Mouse (Mus musculus) embryonic facial prominence, embryonic 13.5 days (tissue): ENCODE results near the gene Aldh16a1. TPM values are rescaled to one million over a fixed set of nuclear protein-coding genes. Genes with fewer than 3 reads are reported as not detected.
A peak's percentile ranks its signal among the peaks of the same experiment; 100 is the strongest.
"Not testable (repeated sequence)": the region's sequence is repeated elsewhere in the genome, so short reads cannot be mapped to it uniquely, and the experiment has no call there.

Experiments used
- ATAC-seq: fragments of 200-750 bp; cut with Nextera tagmentation; 2 replicates; pipeline ENCODE4 v1.8.0; 2017; ENCODE audit warnings: low read depth; ENCODE audit not compliant: insufficient number of reproducible peaks, insufficient read depth, low FRiP score, low TSS enrichment
- H3K27ac ChIP-seq: fragments of 300-500 bp; sonication (generic); 2 replicates; pipeline ENCODE4 v1.5.1; 2015; ENCODE audit warnings: moderate library complexity, mild to moderate bottlenecking, inconsistent platforms
- H3K27me3 ChIP-seq: fragments of 300-500 bp; sonication (generic); 2 replicates; pipeline ENCODE4 v1.6.1; 2015; ENCODE audit warnings: mild to moderate bottlenecking, inconsistent platforms
- H3K36me3 ChIP-seq: fragments of 300-500 bp; sonication (generic); 2 replicates; pipeline ENCODE4 v1.6.1; 2015; ENCODE audit warnings: mild to moderate bottlenecking, inconsistent platforms
- H3K4me1 ChIP-seq: fragments of 300-500 bp; sonication (generic); 2 replicates; pipeline ENCODE4 v1.6.1; 2015; ENCODE audit warnings: inconsistent platforms
- H3K4me2 ChIP-seq: fragments of 300-500 bp; sonication (generic); 2 replicates; pipeline ENCODE4 v1.6.1; 2015; ENCODE audit warnings: moderate library complexity, mild to moderate bottlenecking, inconsistent platforms
- H3K4me3 ChIP-seq: fragments of 300-500 bp; sonication (generic); 2 replicates; pipeline ENCODE4 v1.5.1; 2015; ENCODE audit warnings: mild to moderate bottlenecking, inconsistent platforms
- H3K9ac ChIP-seq: fragments of 300-500 bp; sonication (generic); 2 replicates; pipeline ENCODE4 v1.6.1; 2015; ENCODE audit warnings: mild to moderate bottlenecking, inconsistent platforms
- H3K9me3 ChIP-seq: fragments of 300-500 bp; sonication (generic); 2 replicates; pipeline ENCODE4 v1.6.1; 2016; ENCODE audit warnings: inconsistent platforms
- WGBS: fragments of 180-500 bp; shearing (Covaris S2); methylation state at CpG from one replicate; pipeline ENCODE4 v1.1.7; 2015; ENCODE audit warnings: mixed read lengths; 5-methylcytosine and 5-hydroxymethylcytosine counted together
- polyA plus RNA-seq: library from polyadenylated mRNA; unstranded; fragments of >200 nt; fragmentation: Nextera tagmentation; extraction: Ambion mirVana; gene quantifications from 2 replicates; pipeline ENCODE4 v1.2.1, GENCODE M21; 2015

Gene Aldh16a1
- polyA plus RNA-seq, 1 experiment from 2014 or later, result 52.0 TPM

GRCm38 (mm10) chr7:45178550-45178949 lies 24.2 kb upstream of the Aldh16a1 start:
- H3K9me3 ChIP-seq, result no peaks in the 10 kb centered on the region
- no peaks in the 10 kb centered on the region for H3K36me3 ChIP-seq
- H3K9ac ChIP-seq, result no peak overlapping the region
- no peak overlapping the region for H3K27ac ChIP-seq
- 24% methylated on average over 7 of the region's 7 CpGs for WGBS
- peak overlapping the region; percentile 3; the same call in 1 of the 2 replicates for H3K4me3 ChIP-seq
- ATAC-seq, result no peak
- H3K4me1 ChIP-seq, result peaks cover 31% of the 10 kb centered on the region
- peaks cover 99% of the 10 kb centered on the region for H3K27me3 ChIP-seq
- no peak overlapping the region for H3K4me2 ChIP-seq

DNA sequence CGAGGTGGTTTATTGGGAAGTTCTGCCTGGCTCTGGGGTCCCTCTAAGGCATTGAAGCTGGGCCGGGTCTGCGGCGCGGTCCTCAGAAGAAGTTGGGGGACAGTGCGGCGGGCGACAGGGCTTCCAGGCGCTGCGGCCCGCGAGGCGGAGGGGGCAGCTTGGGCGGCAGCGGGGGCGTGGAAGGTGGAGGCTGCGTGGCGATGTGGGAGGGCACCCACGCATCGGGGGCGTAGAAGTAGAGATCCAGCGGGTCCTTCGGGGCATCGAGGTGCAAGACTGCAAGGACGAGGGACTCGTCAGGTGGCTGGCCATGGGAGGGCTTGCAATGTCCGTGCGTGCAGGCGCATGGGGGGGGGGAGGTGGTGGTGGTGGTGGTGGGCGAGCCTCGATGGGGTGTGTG lies 22.0 kb upstream of the Aldh16a1 start:
- peaks cover 24% of the 10 kb centered on the region for H3K4me1 ChIP-seq
- H3K4me3 ChIP-seq, result peak overlapping the region; percentile 33
- no peaks in the 10 kb centered on the region for H3K9me3 ChIP-seq
- H3K9ac ChIP-seq, result peak overlapping the region; percentile 55
- ATAC-seq, result no peak
- peak overlapping the region; percentile 52 for H3K4me2 ChIP-seq
- 4% methylated on average over 28 of the region's 31 CpGs for WGBS
- no peaks in the 10 kb centered on the region for H3K36me3 ChIP-seq
- peaks cover 97% of the 10 kb centered on the region for H3K27me3 ChIP-seq
- no peak overlapping the region for H3K27ac ChIP-seq

GRCm38 (mm10) chr7:45175929-45176328 lies 21.5 kb upstream of the Aldh16a1 start:
- Histone ChIP-seq H3K4me3 (peak overlapping the region; percentile 33), H3K9me3 (no peaks in the 10 kb centered on the region), H3K36me3 (no peaks in the 10 kb centered on the region), H3K4me2 (peak overlapping the region; percentile 52), H3K4me1 (peaks cover 21% of the 10 kb centered on the region), H3K27ac (no peak overlapping the region), H3K9ac (peak overlapping the region; percentile 55; the same call in 1 of the 2 replicates), H3K27me3 (peaks cover 96% of the 10 kb centered on the region)
- ATAC-seq, result no peak
- 2% methylated on average over 23 of the region's 23 CpGs for WGBS

DNA sequence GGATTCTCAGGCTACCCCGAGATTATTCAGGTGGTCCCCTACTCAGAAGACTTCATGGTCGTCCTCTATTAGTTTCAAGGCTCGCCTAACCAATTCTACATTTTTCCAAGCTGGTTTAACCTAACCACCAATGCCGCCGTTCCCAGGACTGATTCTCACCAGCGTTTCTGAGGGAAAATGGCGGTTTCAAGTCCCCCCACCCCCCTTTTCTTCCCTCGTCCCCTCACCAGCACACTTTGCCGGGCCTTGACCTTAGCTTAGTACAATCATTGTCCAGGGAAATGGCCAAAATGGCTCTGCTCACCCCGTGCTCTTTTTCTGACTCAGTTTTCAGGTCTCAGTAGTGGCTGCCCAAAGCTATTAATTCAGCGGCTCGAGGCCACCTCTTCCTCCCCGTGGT lies 21.0 kb upstream of the Aldh16a1 start:
- Histone ChIP-seq H3K27me3 (peaks cover 96% of the 10 kb centered on the region), H3K4me2 (peak overlapping the region; percentile 52), H3K9ac (no peak overlapping the region), H3K4me3 (peak overlapping the region; percentile 33; the same call in 1 of the 2 replicates), H3K9me3 (peaks cover 1% of the 10 kb centered on the region; the same call in 1 of the 2 replicates), H3K4me1 (peaks cover 21% of the 10 kb centered on the region), H3K36me3 (no peaks in the 10 kb centered on the region), H3K27ac (no peak overlapping the region)
- 2% methylated on average over 13 of the region's 13 CpGs for WGBS
- ATAC-seq, result no peak

- Histone ChIP-seq H3K9me3 (peaks cover 8% of the 10 kb centered on the region), H3K4me3 (peak overlapping the region; percentile 21), H3K27ac (no peak overlapping the region), H3K36me3 (no peaks in the 10 kb centered on the region), H3K27me3 (peaks cover 96% of the 10 kb centered on the region), H3K4me1 (peaks cover 21% of the 10 kb centered on the region), H3K9ac (peak overlapping the region; percentile 51), H3K4me2 (peak overlapping the region; percentile 39)
- WGBS, result 2% methylated on average over 29 of the region's 29 CpGs
- no peak for ATAC-seq
These were observed 20.3 kb upstream of the Aldh16a1 start for GRCm38 (mm10) chr7:45174567-45175280.

DNA sequence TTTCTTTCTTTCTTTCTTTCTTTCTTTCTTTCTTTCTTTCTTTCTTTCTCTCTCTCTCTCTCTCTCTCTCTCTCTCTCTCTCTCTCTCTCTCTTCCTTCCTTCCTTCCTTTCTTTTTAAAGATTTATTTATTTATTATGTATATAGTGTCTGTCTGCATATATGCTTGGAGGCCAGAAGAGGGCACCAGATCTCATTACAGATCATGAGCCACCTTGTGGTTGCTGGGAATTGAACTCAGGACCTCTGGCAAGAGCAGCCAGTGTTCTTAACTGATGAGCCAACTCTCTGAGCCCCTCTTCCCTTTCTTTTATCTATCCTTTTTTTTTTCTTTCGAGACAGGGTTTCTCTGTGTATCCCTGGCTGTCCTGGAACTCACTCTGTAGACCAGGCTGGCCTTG lies 19.4 kb upstream of the Aldh16a1 start:
- not testable (repeated sequence) for H3K36me3 ChIP-seq, H3K27ac ChIP-seq, H3K9ac ChIP-seq, ATAC-seq, H3K4me2 ChIP-seq, H3K4me3 ChIP-seq
- Histone ChIP-seq H3K9me3 (peaks cover 16% of the 10 kb centered on the region), H3K27me3 (peaks cover 96% of the 10 kb centered on the region), H3K4me1 (peaks cover 22% of the 10 kb centered on the region)
- 67% methylated on average over 1 of the region's 1 CpGs for WGBS

GRCm38 (mm10) chr7:45172974-45173373 lies 18.6 kb upstream of the Aldh16a1 start:
- Histone ChIP-seq H3K9ac (no peak overlapping the region), H3K4me3 (no peak overlapping the region)
- 56% methylated on average over 7 of the region's 7 CpGs for WGBS

GRCm38 (mm10) chr7:45169495-45169894 lies 15.1 kb upstream of the Aldh16a1 start:
- ATAC-seq, result no peak
- H3K4me1 ChIP-seq, result peaks cover 5% of the 10 kb centered on the region
- 87% methylated on average over 3 of the region's 3 CpGs for WGBS
- no peak overlapping the region for H3K27ac ChIP-seq
- H3K36me3 ChIP-seq, result no peaks in the 10 kb centered on the region
- H3K27me3 ChIP-seq, result peaks cover 96% of the 10 kb centered on the region
- no peak overlapping the region for H3K4me2 ChIP-seq
- peaks cover 19% of the 10 kb centered on the region for H3K9me3 ChIP-seq
- H3K9ac ChIP-seq, result no peak overlapping the region
- H3K4me3 ChIP-seq, result no peak overlapping the region

More at GRCm38 (mm10) chr7:45172974-45173373, 18.6 kb upstream of the Aldh16a1 start:
- Histone ChIP-seq H3K27ac (no peak overlapping the region), H3K36me3 (no peaks in the 10 kb centered on the region), H3K27me3 (peaks cover 96% of the 10 kb centered on the region), H3K9me3 (peaks cover 16% of the 10 kb centered on the region), H3K4me2 (no peak overlapping the region), H3K4me1 (peaks cover 25% of the 10 kb centered on the region)
- no peak for ATAC-seq

DNA sequence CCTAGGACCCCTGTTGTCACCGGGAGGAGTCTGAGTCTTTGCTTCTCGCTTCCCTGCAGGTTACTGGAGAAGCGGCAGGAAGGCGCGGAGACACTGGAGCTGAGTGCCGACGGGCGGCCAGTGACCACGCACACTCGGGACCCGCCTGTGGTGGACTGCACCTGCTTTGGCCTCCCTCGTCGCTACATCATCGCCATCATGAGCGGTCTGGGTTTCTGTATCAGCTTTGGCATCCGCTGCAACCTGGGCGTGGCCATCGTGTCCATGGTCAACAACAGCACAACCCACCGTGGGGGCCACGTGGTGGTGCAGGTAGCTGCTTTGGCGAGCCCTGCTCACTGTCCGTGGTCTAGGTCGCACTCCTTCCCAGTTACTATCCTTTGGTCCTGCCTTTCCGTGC lies 14.3 kb upstream of the Aldh16a1 start:
- Histone ChIP-seq H3K36me3 (no peaks in the 10 kb centered on the region), H3K4me1 (peaks cover 9% of the 10 kb centered on the region), H3K4me3 (no peak overlapping the region), H3K9ac (no peak overlapping the region), H3K27ac (no peak overlapping the region), H3K27me3 (peaks cover 96% of the 10 kb centered on the region), H3K9me3 (peaks cover 19% of the 10 kb centered on the region), H3K4me2 (no peak overlapping the region)
- WGBS, result 6% methylated on average over 24 of the region's 24 CpGs
- ATAC-seq, result no peak

- Histone ChIP-seq H3K9ac (0 out of 2 replicates have a peak overlapping the region, but pooled peaks have one; percentile 3), H3K27ac (no peak overlapping the region), H3K4me3 (no peak overlapping the region), H3K4me2 (no peak overlapping the region), H3K27me3 (peaks cover 98% of the 10 kb centered on the region), H3K4me1 (peaks cover 11% of the 10 kb centered on the region), H3K9me3 (peaks cover 19% of the 10 kb centered on the region), H3K36me3 (no peaks in the 10 kb centered on the region)
- no peak for ATAC-seq
- WGBS, result 4% methylated on average over 19 of the region's 19 CpGs
These were observed 13.5 kb upstream of the Aldh16a1 start for GRCm38 (mm10) chr7:45167761-45168445.

GRCm38 (mm10) chr7:45166950-45167401 lies 12.6 kb upstream of the Aldh16a1 start:
- peaks cover 96% of the 10 kb centered on the region for H3K27me3 ChIP-seq
- H3K4me2 ChIP-seq, result no peak overlapping the region
- no peak overlapping the region for H3K4me3 ChIP-seq
- WGBS, result 26% methylated on average over 10 of the region's 10 CpGs
- no peak for ATAC-seq
- no peaks in the 10 kb centered on the region for H3K36me3 ChIP-seq
- no peak overlapping the region for H3K9ac ChIP-seq
- peaks cover 19% of the 10 kb centered on the region for H3K9me3 ChIP-seq
- no peak overlapping the region for H3K27ac ChIP-seq
- H3K4me1 ChIP-seq, result peaks cover 16% of the 10 kb centered on the region

- Histone ChIP-seq H3K27me3 (peaks cover 85% of the 10 kb centered on the region), H3K4me3 (no peak overlapping the region), H3K4me2 (no peak overlapping the region), H3K27ac (no peak overlapping the region), H3K9me3 (peaks cover 19% of the 10 kb centered on the region), H3K36me3 (peaks cover 6% of the 10 kb centered on the region; the same call in 1 of the 2 replicates), H3K9ac (no peak overlapping the region), H3K4me1 (peaks cover 16% of the 10 kb centered on the region)
- no peak for ATAC-seq
- WGBS, result 40% methylated on average over 11 of the region's 11 CpGs
These were observed 11.3 kb upstream of the Aldh16a1 start for GRCm38 (mm10) chr7:45165701-45166100.
